Mouse (Mus musculus): Measurements from ENCODE around the gene Ppfibp1. TPM values are rescaled to one million over a fixed set of nuclear protein-coding genes. Genes with fewer than 3 reads are reported as not detected.

Ppfibp1 gene
- polyA plus RNA-seq, 1 experiment from 2014 or later: 62.7 TPM

DNA sequence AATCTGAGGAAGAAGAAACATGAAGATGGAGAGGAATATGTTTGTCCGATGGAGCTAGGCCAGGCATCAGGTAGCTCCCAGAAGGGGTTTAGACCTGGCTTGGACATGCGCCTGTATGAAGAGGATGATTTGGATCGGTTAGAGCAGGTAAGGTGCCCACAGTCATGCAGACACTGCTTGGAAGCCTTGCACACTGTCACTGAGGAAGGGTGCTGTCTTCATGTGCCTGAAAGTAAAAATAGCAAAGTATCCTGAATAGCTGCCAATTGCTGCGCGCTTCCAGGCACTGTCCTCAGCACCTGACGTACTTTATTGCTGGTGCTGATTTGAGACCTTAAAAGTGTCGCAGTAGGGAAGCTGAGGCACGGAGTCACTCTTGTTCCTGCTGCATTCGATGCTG is 141.3 kb downstream of the Ppfibp1 start:
- Histone ChIP-seq H3K9ac (ENCODE audit: low read length) (no peak overlapping the region), H3K36me3 (ENCODE audit: control insufficient read depth, insufficient read depth, low read length) (peaks cover 83% of the 10 kb centered on the region), H3K27me3 (ENCODE audit: control insufficient read depth, insufficient read depth, low read length) (no peaks in the 10 kb centered on the region), H3K27ac (replicated peaks in 1 of 2; ENCODE audit: control insufficient read depth in 1 of 2, insufficient read depth in 1 of 2, low read depth in 2 of 2, low read length in 2 of 2) (no peak overlapping the region), H3K4me2 (ENCODE audit: low read length) (no peak overlapping the region), H3K4me1 (ENCODE audit: control insufficient read depth in 2 of 2, insufficient read depth in 2 of 2, low read length in 2 of 2) (peaks cover 2 to 5% of the 10 kb centered on the region in 2 experiments; a peak in 1 of 4 replicates), H3K9me3 (ENCODE audit: control insufficient read depth, low read length) (no peaks in the 10 kb centered on the region), H3K4me3 (ENCODE audit: control insufficient read depth in 1 of 2, insufficient read depth in 1 of 2, low read depth in 1 of 2, low read length in 2 of 2) (no peak overlapping the region)
- WGBS: 65% methylated on average over 9 of the region's 9 CpGs
- ATAC-seq (ENCODE audit: insufficient number of reproducible peaks, insufficient read depth, low FRiP score, low read depth): no peak

DNA sequence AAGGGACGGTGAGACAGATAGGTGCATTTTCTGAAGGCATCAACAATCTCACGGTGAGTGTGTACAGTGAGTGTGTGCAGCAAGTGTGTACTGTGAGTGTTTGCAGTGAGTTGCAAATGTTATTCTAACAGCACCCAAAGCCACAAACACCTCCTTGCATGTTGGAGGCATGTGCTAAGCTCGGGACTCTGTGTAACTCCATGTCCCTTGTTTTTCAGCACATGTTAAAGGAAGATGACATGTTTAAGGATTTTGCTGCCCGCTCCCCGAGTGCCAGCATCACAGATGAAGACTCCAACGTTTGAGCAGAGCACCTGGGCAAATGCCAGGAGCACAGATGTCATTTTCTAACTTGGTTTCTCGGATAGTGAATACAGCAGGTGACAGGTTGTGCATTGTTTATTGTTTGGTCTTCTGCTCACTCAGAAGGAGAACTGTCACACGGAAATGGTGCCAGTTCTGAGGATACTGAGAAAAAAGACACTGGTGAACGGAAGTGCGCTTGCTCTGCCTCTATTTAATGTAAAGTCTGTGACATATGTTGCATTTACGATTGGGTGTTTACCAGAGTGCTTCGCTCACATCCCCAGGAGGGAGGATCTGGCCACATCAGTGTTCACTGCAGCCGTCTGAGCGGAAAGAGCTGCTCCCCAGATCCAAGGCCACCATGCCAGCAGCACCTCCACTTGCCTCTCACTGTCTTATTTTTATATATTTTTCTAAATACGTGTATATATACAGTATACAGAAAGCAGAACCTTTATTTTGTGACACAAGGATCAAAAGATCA is 142.0 kb downstream of the Ppfibp1 start:
- Histone ChIP-seq H3K36me3 (ENCODE audit: control insufficient read depth, insufficient read depth, low read length) (peaks cover 77% of the 10 kb centered on the region), H3K9me3 (ENCODE audit: control insufficient read depth, low read length) (no peaks in the 10 kb centered on the region), H3K4me2 (ENCODE audit: low read length) (no peak overlapping the region), H3K27me3 (ENCODE audit: control insufficient read depth, insufficient read depth, low read length) (no peaks in the 10 kb centered on the region), H3K9ac (ENCODE audit: low read length) (no peak overlapping the region), H3K4me1 (ENCODE audit: control insufficient read depth in 2 of 2, insufficient read depth in 2 of 2, low read length in 2 of 2) (peaks cover 2 to 5% of the 10 kb centered on the region in 2 experiments; a peak in 1 of 4 replicates), H3K27ac (replicated peaks in 1 of 2; ENCODE audit: control insufficient read depth in 1 of 2, insufficient read depth in 1 of 2, low read depth in 2 of 2, low read length in 2 of 2) (no peak overlapping the region), H3K4me3 (ENCODE audit: control insufficient read depth in 1 of 2, insufficient read depth in 1 of 2, low read depth in 1 of 2, low read length in 2 of 2) (no peak overlapping the region)
- ATAC-seq (ENCODE audit: insufficient number of reproducible peaks, insufficient read depth, low FRiP score, low read depth): no peak
- 83% methylated on average over 15 of the region's 15 CpGs for WGBS

DNA sequence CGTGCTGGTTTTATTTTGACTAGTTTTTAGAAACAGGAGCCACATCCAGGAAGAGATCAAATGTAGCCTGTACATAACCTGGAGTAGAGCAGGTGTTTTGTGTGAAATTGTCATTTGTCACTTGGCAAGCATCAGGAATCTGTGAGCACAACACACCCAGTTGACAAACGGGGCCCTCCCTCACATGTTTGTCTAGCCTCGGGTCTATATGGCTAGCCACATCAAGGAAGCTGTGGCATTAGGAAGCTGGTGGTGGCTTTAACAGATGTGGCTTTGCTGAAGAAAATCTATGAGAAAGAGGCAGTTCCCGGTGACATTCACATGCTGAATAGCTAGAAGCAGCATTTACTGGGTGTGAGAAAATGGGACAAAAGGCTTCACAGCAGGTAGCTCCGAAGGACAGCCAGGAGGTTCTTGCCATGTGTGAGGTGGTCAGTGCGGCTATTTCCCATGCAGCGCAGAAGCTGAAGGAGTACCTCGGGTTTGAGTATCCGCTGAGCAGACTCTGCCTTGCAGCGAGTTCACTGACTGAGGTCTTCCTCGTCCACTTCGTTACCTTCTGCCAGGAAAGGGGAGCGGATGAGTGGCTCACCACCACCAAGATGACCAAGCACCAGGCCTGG is 144.1 kb downstream of the Ppfibp1 start, which contains the start of gene Rep15:
Gene Rep15 (plus strand): TSS at position 282 of the 623 bp plus-strand sequence.
- H3K27ac ChIP-seq (replicated peaks in 1 of 2; ENCODE audit: control insufficient read depth in 1 of 2, insufficient read depth in 1 of 2, low read depth in 2 of 2, low read length in 2 of 2): no peak within 1 kb of the TSS
- no peak within 1 kb of the TSS for H3K9ac ChIP-seq (ENCODE audit: low read length)
- no peak within 1 kb of the TSS for H3K4me2 ChIP-seq (ENCODE audit: low read length)
- H3K4me1 ChIP-seq (ENCODE audit: control insufficient read depth in 2 of 2, insufficient read depth in 2 of 2, low read length in 2 of 2): peaks cover 2 to 5% of the 10 kb centered on the region in 2 experiments; a peak in 1 of 4 replicates
- H3K27me3 ChIP-seq (ENCODE audit: control insufficient read depth, insufficient read depth, low read length): no peaks in the 10 kb centered on the region
- WGBS: 60% methylated on average over 13 of the region's 13 CpGs
- peaks cover 56% of the 10 kb centered on the region for H3K36me3 ChIP-seq (ENCODE audit: control insufficient read depth, insufficient read depth, low read length)
- no peaks in the 10 kb centered on the region for H3K9me3 ChIP-seq (ENCODE audit: control insufficient read depth, low read length)
- no peak within 1 kb of the TSS for H3K4me3 ChIP-seq (ENCODE audit: control insufficient read depth in 1 of 2, insufficient read depth in 1 of 2, low read depth in 1 of 2, low read length in 2 of 2)
- ATAC-seq (ENCODE audit: insufficient number of reproducible peaks, insufficient read depth, low FRiP score, low read depth): no peak

DNA sequence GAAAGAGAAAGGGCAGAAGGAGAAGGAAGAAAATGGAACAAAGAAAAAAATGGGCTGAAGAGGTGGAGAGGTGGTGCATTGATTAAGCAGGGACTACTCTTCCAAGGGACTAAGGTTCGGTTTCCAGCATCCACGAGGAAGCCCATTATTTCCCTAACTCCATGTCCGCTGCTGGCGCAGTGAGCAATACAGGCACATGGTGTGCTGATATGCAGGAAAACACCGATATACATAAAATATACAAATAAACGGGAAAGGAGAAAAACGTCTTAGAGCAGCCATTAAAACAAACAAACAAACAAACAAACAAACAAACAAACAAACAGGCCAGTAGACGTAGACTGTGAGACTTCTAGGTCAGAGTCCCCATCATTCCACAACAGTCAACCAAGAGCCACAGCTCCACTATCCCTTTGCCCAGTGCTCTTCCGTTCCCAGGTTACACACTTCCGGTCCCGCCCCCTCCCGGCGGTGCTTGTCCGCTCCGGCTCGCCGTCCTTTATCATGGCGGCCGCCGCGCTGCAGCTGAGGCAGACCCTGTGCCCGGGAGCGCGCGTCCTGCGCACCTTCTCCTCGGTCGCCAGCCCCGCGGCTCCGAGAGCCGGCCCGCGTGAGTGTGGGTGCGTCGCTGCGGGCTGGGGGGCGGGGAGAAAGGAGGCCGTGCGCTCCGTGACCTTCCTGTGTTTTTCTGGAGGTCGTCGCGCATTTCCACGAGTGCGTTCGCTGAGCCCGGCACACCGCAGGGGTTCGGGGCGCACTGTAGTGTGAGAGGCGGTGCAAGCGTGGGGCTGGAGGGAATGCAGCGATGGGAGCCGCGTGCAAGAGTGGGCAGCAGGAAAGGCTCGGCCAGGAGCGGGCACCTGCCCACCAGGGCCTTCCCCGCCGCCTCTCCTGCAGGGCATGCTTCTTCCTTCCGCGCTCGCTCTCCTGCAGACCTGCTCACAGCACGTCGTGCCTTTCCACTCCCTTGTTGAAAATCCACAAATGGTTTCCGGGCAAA is 154.3 kb downstream of the Ppfibp1 start, which contains the start of gene Mrps35:
Gene Mrps35 (plus strand): TSS at position 474 of the 1,000 bp plus-strand sequence.
- H3K9me3 ChIP-seq (ENCODE audit: control insufficient read depth, low read length): no peaks in the 10 kb centered on the region

DNA sequence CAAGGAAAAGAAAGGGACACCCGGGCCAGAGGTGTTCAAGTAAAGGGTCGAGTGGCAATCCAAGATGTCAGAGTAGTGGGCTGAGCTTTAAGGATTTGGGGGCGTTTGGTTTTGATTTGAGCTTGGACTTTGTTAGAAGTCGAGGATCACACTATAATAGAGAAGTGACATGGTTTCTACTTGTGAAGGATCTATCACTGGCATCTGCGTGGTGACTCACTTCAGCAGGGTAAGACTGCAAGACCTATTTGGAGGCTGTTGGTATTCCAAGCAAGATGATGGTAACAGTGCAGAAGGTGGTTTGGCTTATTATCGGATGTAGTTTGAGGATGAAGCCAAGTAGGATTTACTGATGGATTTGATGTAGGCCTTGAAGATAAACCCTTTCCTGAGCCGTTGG is 155.3 kb downstream of the Ppfibp1 start:
- Histone ChIP-seq H3K27me3 (ENCODE audit: control insufficient read depth, insufficient read depth, low read length) (no peaks in the 10 kb centered on the region), H3K27ac (replicated peaks in 1 of 2; ENCODE audit: control insufficient read depth in 1 of 2, insufficient read depth in 1 of 2, low read depth in 2 of 2, low read length in 2 of 2) (0 out of 4 replicates have a peak overlapping the region, but pooled peaks of 1 of the 2 experiments have one; percentile 86), H3K4me1 (ENCODE audit: control insufficient read depth in 2 of 2, insufficient read depth in 2 of 2, low read length in 2 of 2) (peaks cover 0 to 13% of the 10 kb centered on the region in 2 experiments; a peak in 3 of 4 replicates), H3K4me3 (ENCODE audit: control insufficient read depth in 1 of 2, insufficient read depth in 1 of 2, low read depth in 1 of 2, low read length in 2 of 2) (peak overlapping the region; percentile 74 to 92), H3K36me3 (ENCODE audit: control insufficient read depth, insufficient read depth, low read length) (peaks cover 25% of the 10 kb centered on the region), H3K4me2 (ENCODE audit: low read length) (peak overlapping the region; percentile 80), H3K9me3 (ENCODE audit: control insufficient read depth, low read length) (no peaks in the 10 kb centered on the region), H3K9ac (ENCODE audit: low read length) (peak overlapping the region; percentile 97)
- WGBS: 38% methylated on average over 7 of the region's 7 CpGs
- no peak for ATAC-seq (ENCODE audit: insufficient number of reproducible peaks, insufficient read depth, low FRiP score, low read depth)

More for the DNA sequence above, 154.3 kb downstream of the Ppfibp1 start, which contains the start of gene Mrps35:
- WGBS: 4% methylated on average over 65 of the region's 66 CpGs
- Histone ChIP-seq H3K4me2 (ENCODE audit: low read length) (peak within 1 kb of the TSS; percentile 80), H3K4me1 (ENCODE audit: control insufficient read depth in 2 of 2, insufficient read depth in 2 of 2, low read length in 2 of 2) (peaks cover 0 to 13% of the 10 kb centered on the region in 2 experiments; a peak in 3 of 4 replicates), H3K27ac (replicated peaks in 1 of 2; ENCODE audit: control insufficient read depth in 1 of 2, insufficient read depth in 1 of 2, low read depth in 2 of 2, low read length in 2 of 2) (peak within 1 kb of the TSS; percentile 86 to 92), H3K4me3 (ENCODE audit: control insufficient read depth in 1 of 2, insufficient read depth in 1 of 2, low read depth in 1 of 2, low read length in 2 of 2) (peak within 1 kb of the TSS; percentile 74 to 92), H3K9ac (ENCODE audit: low read length) (peak within 1 kb of the TSS; percentile 97), H3K36me3 (ENCODE audit: control insufficient read depth, insufficient read depth, low read length) (peaks cover 14% of the 10 kb centered on the region), H3K27me3 (ENCODE audit: control insufficient read depth, insufficient read depth, low read length) (no peaks in the 10 kb centered on the region)
- ATAC-seq (ENCODE audit: insufficient number of reproducible peaks, insufficient read depth, low FRiP score, low read depth): peak; percentile 93

DNA sequence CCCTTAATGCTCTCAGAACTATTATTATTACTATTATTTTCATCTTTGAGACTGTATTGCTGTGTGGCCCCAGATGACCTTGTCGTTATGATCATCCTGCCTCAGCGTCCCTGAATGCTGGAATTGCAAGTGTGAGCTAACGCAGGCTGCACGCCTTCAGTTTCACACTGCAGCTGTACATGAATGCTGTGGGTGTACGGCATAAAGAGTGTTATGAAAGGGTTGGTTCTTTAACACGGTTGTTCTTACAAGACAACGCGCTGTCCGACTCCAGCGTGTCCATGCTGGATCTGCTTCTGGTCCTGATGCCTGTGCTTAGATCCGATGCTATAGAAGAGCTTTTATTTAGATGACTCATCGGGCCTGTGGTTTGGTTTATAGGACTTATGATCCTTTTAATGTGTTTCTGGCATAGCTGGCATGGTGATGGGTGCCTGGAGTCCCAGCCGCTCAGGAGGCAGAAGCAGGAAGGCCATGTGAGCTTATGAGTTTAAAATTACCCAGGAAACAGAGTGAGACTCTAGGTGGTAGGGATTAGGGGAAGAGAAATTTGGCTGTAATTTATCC is 161.0 kb downstream of the Ppfibp1 start:
- ATAC-seq (ENCODE audit: insufficient number of reproducible peaks, insufficient read depth, low FRiP score, low read depth): no peak
- peaks cover 1 to 3% of the 10 kb centered on the region in 2 experiments; a peak in 3 of 4 replicates for H3K4me1 ChIP-seq (ENCODE audit: control insufficient read depth in 2 of 2, insufficient read depth in 2 of 2, low read length in 2 of 2)
- H3K4me3 ChIP-seq (ENCODE audit: control insufficient read depth in 1 of 2, insufficient read depth in 1 of 2, low read depth in 1 of 2, low read length in 2 of 2): no peak overlapping the region
- no peak overlapping the region for H3K27ac ChIP-seq (replicated peaks in 1 of 2; ENCODE audit: control insufficient read depth in 1 of 2, insufficient read depth in 1 of 2, low read depth in 2 of 2, low read length in 2 of 2)
- 94% methylated on average over 13 of the region's 13 CpGs for WGBS
- H3K9me3 ChIP-seq (ENCODE audit: control insufficient read depth, low read length): no peaks in the 10 kb centered on the region
- H3K9ac ChIP-seq (ENCODE audit: low read length): no peak overlapping the region
- H3K36me3 ChIP-seq (ENCODE audit: control insufficient read depth, insufficient read depth, low read length): peaks cover 79% of the 10 kb centered on the region
- H3K4me2 ChIP-seq (ENCODE audit: low read length): no peak overlapping the region
- H3K27me3 ChIP-seq (ENCODE audit: control insufficient read depth, insufficient read depth, low read length): no peaks in the 10 kb centered on the region

All from heart, embryonic 14.5 days (tissue).